Mouse (Mus musculus): Measurements from ENCODE around the gene Prr22.

Gene Prr22

DNA sequence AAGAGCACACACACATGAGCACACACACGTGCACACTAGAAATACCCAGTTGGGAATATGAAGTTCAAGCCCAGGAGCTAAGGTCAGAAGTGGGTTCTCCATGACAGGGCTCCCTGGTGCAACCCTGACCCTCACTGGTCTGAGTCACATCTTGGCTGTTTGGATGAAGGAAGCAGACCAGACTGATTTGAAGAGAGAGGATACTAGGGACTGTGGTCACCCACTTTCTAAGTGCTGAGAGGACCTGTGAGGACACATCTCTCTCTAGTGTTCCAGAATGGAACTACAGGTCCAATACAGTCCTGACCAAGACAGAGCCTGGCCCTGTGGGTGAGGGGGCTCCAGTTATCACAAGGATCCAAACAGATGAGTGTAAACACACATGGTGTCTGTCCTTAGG lies 35.7 kb downstream of the Prr22 start:
- in situ Hi-C loops (cut with MboI), result no loop called here

DNA sequence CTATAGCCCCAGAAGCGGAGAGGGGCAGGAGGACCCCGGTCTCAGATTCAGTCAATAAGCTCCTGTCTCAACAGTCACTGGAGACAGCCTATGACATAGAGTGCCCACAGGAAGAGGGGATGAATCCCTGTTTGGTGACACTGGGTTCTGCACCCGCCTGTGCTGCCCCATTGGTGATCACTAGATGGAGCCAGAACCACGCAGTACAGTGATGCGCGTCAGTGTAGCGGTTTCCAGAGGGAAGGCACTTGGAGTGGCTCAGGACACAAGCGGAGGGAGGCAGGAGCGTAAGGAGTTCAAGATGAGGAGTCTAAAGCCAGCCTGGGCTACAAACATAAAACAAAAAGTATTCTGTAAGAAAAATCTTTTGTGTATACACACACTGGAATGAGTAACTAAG lies 38.5 kb downstream of the Prr22 start:
- in situ Hi-C loops (cut with MboI), result no loop called here

DNA sequence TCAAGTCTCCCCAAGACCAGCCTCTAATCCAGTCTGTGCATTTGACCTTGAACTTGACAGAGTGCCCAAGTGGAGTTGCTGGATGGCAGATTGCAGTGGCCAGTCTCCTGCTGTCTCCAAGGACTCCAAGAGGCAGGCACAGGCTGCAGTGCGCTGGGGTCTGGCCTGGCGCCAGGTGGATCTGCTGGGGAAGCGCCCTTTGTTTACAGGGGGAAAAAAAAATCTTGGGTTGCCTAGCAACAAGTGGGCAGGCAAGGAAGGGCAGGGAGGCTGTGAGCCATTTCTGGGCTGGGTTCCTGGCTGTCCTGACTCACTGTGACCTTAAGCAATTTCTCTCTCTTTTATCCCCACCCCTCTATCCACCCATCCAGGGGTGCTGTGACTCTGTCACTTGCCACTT lies 40.2 kb downstream of the Prr22 start:
- in situ Hi-C loops (cut with MboI), result no loop called here

DNA sequence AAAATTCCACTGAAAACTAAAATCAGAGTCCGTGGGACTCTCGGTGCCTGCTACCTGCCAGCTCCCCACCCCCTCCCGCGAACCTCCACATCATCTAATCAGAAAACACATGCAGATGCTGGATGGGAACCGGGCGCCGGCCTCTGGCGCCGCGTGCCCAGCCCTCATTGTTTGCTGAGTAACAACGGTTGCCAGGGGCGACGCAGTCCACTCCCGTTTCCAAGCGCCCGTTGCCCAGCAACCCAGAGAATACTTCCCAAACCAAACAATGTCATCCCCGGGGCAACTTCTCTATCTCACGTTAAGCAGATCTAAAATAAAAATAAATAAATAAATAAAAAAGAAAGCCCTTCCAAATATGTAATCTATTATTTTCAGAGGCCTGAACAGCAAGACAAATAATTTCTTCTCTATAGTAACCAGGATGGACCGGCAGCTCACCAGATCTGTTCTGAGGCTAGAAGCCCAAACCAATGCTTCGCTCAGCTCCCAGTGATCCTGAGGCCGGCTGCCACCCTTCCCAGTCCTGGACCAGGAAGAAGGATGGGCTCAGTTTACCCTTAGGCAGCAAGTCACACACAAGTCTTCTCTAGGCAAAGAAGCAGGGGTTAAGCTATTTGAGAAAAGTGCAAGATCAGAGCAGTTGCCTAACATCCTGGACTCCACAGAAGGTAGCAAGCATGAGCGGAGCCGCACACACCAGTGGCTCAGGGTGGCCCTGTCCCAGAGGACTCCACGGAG lies 44.4 kb downstream of the Prr22 start:
- in situ Hi-C loops (cut with MboI), result no loop called here

DNA sequence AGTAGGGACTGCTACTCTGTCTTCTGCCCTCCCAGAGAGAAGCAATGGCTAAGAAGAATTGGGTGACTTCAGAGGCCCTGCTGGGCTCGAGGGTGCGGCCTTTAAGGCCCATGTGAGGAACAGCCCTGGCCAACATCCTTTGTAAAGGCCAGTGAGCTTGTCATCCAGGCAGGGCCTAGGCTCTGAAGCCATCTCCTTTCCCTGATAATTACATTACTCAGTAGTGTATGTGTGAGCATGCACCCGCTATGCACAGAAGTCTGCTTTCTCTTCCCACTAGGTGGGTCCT lies 45.0 kb downstream of the Prr22 start:
- in situ Hi-C loops (cut with MboI), result no loop called here

DNA sequence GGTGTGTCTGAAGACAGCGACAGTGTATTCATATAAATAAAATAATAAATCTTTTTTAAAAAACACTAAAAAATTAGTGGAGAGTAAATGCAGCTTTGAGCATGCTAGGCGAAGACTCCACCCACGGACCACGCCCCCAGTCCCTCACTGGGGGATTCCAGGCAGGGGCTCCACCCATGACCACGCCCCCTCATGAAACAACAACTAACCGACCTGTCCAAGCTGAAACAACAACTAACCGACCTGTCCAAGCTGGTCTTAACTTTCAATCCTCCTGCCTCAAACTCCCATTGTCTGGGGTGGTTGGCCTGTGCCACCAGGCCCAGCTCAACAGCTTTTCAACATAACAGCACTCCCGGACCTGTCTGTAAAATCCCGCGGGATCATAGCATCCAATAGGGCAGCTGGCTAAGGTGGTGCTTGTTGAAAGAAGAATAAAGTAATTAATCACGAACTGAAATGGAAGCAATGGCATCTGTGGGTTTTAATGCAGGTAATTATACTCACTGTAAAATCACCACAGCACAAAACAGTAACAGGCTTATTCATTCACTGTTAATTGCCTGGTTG lies 48.1 kb downstream of the Prr22 start:
- in situ Hi-C loops (cut with MboI), result no loop called here

DNA sequence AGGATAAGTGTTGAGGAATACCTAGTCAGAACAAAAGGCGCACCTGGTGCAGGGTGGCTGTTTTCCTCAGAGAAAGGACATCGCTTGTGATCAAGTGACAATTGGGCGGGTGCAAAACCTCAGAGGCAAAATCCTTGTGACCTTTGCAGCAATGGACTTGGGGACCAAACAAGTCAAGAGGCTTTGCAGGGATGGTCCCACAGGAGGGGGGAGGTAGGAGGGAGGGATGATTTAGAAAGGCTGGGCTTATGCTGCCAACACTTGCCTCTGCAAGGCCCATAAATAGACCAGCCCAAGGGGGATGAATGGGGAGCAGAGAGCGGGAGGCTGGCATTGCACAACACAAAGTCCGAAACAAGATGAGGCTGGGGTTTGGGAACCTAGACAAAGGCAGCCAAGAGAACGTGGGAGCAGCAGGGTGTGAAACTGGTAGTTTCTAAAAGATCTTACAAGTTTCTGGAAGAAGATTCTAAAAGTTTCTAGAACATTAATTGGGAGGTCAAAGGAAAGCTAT lies 49.0 kb downstream of the Prr22 start:
- in situ Hi-C loops (cut with MboI), result no loop called here

DNA sequence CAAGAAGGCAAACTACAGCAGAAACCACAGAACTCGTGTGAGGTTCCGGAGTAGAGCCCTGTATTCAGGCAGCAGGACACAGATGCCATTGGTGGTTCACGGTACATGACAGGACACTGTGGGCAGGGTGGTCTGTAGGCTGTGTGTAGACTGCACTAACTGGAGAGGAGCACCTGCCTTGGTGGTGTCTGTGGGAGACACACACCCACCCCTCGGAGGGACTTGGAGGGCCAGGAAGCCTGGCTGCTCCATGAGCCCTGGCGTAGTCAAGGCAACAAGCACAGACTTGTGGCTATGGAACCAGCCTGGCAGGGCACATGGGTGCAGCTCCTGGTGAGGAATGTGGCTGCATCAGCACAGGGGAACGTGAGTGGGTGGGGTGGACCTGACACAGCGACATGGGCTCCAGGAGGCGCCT lies 49.7 kb downstream of the Prr22 start:
- in situ Hi-C loops (cut with MboI), result no loop called here
